Mouse (Mus musculus) lung, postnatal 0 days (tissue): ENCODE data around the gene Tomm7.
A peak's percentile ranks its signal among the peaks of the same experiment; 100 is the strongest.

Source experiments
- CTCF ChIP-seq: IDR thresholded peaks from 2 replicates; pipeline ENCODE4 v1.5.1; 2016; ENCODE audit warnings: antibody characterized with exemption, mild to moderate bottlenecking
- EP300 ChIP-seq: IDR thresholded peaks from 2 replicates; pipeline ENCODE4 v1.6.1; 2016; ENCODE audit warnings: antibody characterized with exemption, mild to moderate bottlenecking, control low read depth

DNA sequence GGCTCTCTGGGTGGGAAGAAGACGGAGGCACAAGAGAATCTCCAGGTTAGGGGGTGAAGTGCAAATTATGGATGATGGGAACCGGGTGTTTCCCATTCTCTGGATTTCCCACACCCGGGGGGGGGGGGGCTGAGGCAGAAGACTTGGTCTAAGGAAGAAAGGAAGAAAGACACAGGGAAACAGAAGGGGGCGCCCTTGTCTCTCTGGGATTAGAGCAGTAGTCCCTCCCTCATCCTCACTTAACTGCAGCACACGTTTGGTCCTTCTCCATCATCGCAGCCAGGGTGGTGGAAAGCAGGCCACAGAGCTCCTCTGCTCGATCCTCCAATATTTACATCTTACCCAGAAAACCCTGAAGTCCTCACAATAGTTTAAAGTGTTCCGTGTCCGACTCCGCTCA lies 46.8 kb upstream of the Tomm7 start:
- TF ChIP-seq CTCF (peak; percentile 74), EP300 (no peak)
